Mouse (Mus musculus) adrenal gland, adult 8-10 months (tissue): ENCODE measurements around the gene Gm21762. TPM values are rescaled to one million over a fixed set of nuclear protein-coding genes. Genes with fewer than 3 reads are reported as not detected.
"Not testable (repeated sequence)": the region's sequence is repeated elsewhere in the genome, so short reads cannot be mapped to it uniquely, and the experiment has no call there.

ENCODE experiments used
- DNase-seq: peaks from one replicate; pipeline ENCODE4 v3.0.0; 2022
- total RNA-seq, 4 experiments: library from RNA; stranded (reverse); gene quantifications; 2 replicates each; pipeline ENCODE4 v1.2.4; 2022

The Gm21762 gene
- total RNA-seq = not detected

DNA sequence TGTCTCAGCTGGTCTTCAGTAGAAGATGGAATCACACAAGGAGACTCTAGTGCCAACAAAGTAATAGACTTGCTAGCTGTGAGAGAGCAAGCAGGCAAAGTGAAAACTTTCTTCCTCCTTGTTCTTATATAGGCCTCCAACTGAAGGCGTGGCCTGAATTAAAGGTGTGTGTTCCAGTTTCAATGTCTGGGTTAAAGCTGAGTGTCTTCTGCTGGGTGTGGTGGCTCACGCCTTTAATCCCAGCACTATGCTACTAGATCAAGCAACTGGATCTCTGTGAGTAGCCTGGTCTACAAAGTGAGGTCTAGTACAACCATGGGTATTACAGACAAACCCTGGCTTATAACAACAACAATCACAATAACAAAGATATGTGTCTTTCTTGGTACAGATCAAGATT lies at the start of gene Gm21762:
Gm21762 (minus strand) TSS at position 101 of the 400 bp plus-strand sequence.
- DNase-seq = not testable (repeated sequence)

DNA sequence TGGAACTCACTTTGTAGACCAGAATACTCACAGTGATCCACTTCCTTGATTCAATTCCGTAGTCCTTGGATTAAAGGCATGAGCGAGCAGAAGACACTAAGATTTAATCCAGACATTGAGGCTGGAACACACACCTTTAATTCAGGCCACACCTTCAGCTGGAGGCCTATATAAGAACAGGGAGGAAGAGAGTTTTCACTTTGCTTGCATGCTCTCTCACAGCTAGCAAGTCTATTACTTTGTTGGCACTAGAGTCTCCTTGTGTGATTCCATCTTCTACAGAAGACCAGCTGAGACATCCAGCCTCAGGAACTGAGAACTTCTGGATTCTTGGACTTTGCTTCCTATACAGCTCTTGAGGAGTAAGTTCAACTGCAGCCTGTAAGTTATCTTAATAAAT lies 47.1 kb upstream of the Gm21762 start, which contains the start of gene AF067061:
AF067061 (plus strand) TSS at position 245 of the 400 bp plus-strand sequence.
- DNase-seq = not testable (repeated sequence)

DNA sequence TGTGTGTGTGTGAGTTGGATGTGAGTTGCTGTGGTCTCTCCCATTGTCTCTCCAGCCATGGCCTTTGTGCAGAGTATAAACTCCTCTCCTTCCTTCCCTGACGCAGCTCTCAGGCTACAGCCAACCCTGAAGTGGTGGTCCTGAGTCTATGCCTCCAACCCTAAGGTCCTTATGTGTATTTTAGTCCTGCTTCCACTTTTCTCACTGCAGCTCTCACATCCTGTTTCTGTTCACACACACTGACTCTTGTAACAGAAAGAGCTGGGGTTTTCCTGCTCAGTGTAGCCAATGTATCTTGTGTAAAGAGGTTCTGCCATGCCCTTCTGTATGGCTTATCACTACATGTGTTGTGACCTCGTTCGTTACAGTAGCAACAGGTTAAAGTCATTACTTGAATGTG lies 44.0 kb upstream of the Gm21762 start:
- not testable (repeated sequence) for DNase-seq

DNA sequence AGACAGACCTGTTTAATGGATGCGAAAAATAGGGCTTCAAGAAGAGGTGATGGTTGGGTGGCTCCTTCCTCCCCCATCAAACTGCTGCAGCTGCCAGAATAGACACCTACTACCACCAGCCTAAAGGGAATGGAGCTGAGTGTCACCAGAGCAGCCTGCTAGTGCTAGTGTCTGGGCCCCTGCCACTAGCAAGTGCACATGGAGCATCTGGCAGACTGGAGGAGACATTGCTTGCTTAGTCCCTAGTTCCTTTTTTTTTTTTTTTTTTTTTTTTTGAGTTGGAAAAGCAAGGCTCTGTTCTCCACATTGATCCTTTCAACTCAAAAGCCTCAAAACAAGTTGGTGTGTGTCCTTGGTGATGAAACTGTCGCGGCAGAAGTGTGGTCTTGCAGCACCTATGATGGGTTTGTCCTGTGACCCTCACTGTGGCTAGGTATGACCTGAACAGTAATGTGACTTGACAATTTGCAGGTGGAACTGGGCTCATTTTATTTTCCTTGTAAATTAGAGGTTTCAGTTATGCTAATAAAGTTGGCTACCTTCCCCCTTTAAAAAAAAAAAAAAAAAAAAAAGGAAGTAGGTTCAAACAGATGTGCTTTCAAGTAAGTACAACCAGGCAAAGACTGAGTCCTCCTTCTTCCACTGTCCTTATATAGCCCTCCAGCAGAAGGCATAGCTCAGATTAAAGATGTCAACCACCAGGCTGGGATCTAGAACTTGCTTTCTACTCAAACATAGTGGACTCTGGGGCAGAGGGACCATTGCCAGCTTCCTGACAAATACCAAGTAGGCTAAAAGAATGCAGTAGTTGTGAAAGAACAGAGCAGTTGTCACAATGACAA lies 43.3 kb upstream of the Gm21762 start:
- DNase-seq = not testable (repeated sequence)

- DNase-seq = not testable (repeated sequence)
Measured at GRCm38 (mm10) chr13:120251208-120251924, 35.6 kb upstream of the Gm21762 start.

DNA sequence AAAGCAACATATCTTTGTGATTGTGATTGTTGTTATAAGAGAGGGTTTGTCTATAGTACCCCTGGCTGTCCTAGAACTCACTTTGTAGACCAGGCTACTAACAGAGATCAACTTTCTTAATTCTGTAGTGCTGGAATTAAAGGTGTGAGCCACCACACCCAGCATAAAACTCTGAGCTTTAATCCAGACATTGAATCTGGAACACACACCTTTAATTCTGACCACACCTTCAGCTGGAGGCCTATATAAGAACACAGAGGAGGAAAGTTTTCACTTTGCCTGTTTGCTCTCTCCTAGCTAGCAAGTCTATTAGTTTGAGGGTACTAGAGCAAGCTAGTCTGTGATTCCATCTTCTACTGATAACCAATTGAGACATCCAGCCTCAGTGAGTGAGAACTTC lies 23.1 kb upstream of the Gm21762 start, which contains the start of gene Gm21731:
Gm21731 (plus strand) TSS at position 301 of the 400 bp plus-strand sequence.
- not testable (repeated sequence) for DNase-seq

DNA sequence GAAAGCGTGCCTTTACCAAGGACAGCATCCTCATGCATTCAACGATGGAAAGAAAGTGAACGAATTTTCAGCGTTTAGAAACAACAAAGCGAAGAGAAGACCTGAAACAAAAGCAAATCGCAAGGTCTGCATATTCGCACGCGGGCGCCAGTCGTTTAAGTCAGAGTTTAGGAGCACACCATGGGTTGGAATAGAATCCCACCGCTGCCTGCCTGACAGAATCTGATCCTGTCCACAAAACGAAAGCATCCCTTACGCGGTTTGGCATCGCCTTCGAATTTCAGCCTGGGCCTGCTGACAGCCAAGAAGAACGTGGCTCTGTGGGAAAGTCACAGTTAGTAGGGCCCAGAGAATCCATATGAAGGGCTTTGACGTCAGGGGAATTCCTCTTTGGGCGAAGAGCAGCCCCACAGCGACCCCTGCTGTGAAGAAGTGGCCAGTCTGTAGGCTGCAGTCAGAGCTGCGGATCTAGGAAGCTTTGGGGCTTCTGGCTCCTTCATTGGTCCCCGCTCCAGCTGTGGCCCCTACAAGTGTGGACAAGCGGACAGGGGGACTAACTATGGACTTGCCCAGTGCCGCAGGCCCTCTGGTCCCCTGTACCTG lies 16.8 kb upstream of the Gm21762 start:
- DNase-seq = not testable (repeated sequence)

GRCm38 (mm10) chr13:120231798-120232197 lies 16.1 kb upstream of the Gm21762 start:
- not testable (repeated sequence) for DNase-seq

DNA sequence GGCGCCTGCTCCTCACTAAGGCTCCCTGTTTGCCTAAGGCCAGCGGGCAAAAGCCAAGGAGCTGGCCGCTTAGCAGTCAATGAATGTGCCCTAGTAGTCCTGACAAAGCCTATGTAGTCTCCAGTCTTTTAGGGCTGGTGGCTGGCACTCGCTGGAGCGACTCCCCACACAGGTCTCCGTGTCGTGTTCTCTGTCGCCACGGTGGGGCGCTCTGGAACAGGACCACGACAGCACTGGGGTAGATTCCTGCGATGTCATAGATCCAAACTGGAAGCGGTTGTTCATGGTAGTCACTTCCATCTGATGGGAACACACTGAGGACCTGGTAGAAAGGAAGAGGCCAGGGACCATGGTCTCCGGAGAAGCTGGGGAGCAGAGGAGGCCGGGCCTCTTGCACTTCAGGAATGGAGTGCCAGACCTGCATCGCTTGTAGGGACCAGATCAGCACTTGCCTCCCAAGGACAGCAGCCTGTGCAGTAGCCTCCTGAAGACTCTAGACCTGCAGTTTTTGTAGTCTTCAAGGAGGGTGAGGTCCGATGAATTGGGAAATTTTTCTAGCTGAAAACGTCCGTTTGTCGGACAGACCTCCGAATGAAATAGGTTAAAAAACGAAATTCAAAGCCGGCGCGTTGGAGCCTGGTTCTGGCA lies 7.4 kb upstream of the Gm21762 start:
- not testable (repeated sequence) for DNase-seq

DNA sequence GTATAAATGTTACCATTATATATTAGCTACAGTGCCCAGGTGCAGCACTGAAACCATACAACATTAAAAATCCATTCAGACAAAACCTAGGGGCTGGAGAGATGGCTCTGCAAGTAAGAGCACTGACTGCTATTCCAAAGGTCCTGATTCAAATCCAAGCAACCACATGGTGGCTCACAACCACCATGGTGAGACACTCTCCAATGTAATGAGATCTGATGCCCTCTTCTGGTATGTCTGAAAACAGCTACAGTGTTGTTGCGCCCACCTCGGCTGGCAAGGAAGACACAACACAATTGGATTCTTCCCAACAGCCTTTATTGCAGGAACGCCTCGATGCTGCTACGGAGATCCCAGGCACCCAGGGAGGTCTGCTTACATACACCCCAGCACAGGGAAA lies 5.2 kb upstream of the Gm21762 start:
- not testable (repeated sequence) for DNase-seq

GRCm38 (mm10) chr13:120196189-120196821 lies 19.4 kb downstream of the Gm21762 start:
- not testable (repeated sequence) for DNase-seq

- DNase-seq = not testable (repeated sequence)
Measured at GRCm38 (mm10) chr13:120172133-120172532, 43.6 kb downstream of the Gm21762 start, which contains the start of gene Gm21818. Gene Gm21818 (plus strand): TSS chr13:120172433.

GRCm38 (mm10) chr13:120168301-120168700 lies 47.4 kb downstream of the Gm21762 start:
- DNase-seq = peak; percentile 18

Other genes with a start within 250 kb of the Gm21762 start
- not detected for gene Gm36079, start 188.9 kb downstream of the Gm21762 start, total RNA-seq
- gene Gm21188, start 163.8 kb downstream of the Gm21762 start, total RNA-seq = under 1 TPM in 3 of 4 experiments, not detected in 1; 0.21 to 0.54 (median 0.25) TPM
- not detected for gene Gm20767, start 75.7 kb downstream of the Gm21762 start, total RNA-seq
- gene Gm21818, start 43.5 kb downstream of the Gm21762 start, total RNA-seq = not detected
- not detected for gene Gm21731, start 23.2 kb upstream of the Gm21762 start, total RNA-seq
- not detected for gene AF067061, start 47.2 kb upstream of the Gm21762 start, total RNA-seq
- gene BC147527, start 84.4 kb upstream of the Gm21762 start, total RNA-seq = under 1 TPM in 1 of 4 experiments, not detected in 3; 0.38 TPM
- gene Tcstv3, start 100.9 kb upstream of the Gm21762 start, total RNA-seq = not detected